Mouse (Mus musculus) forebrain, embryonic 10.5 days (tissue): Measurements from ENCODE around the gene Fam20c. TPM values are rescaled to one million over a fixed set of nuclear protein-coding genes. Genes with fewer than 3 reads are reported as not detected.

Experiments used
- DNase-seq: peaks from one replicate; pipeline ENCODE4 v3.0.0-alpha.2; 2017; ENCODE audit warnings: low spot score; ENCODE audit errors: extremely low spot score
- H3K27ac ChIP-seq: fragments of 300-500 bp; sonication (generic); 2 replicates; pipeline ENCODE4 v1.5.1; 2016; ENCODE audit warnings: mild to moderate bottlenecking
- H3K27me3 ChIP-seq: fragments of 300-500 bp; sonication (generic); 2 replicates; pipeline ENCODE4 v1.6.1; 2016; ENCODE audit warnings: mild to moderate bottlenecking; ENCODE audit not compliant: poor library complexity, severe bottlenecking
- H3K36me3 ChIP-seq: fragments of 300-500 bp; sonication (generic); replicated peaks from 2 replicates; pipeline ENCODE4 v1.6.1; 2016; ENCODE audit warnings: mild to moderate bottlenecking, moderate library complexity
- H3K4me1 ChIP-seq: fragments of 300-500 bp; sonication (generic); 2 replicates; pipeline ENCODE4 v1.6.1; 2016
- H3K4me3 ChIP-seq: fragments of 300-500 bp; sonication (generic); 2 replicates; pipeline ENCODE4 v1.5.1; 2016; ENCODE audit warnings: mild to moderate bottlenecking, moderate library complexity
- H3K9me3 ChIP-seq: fragments of 300-500 bp; sonication (generic); 2 replicates; pipeline ENCODE4 v1.6.1; 2016; ENCODE audit warnings: mild to moderate bottlenecking, moderate library complexity
- WGBS: fragments of 180-500 bp; shearing (Covaris S2); methylation state at CpG from one replicate; pipeline ENCODE4 v1.1.7; 2016; 5-methylcytosine and 5-hydroxymethylcytosine counted together
- polyA plus RNA-seq: library from polyadenylated mRNA; unstranded; fragments of >200 nt; fragmentation: Nextera tagmentation; extraction: Ambion mirVana; gene quantifications from 2 replicates; pipeline ENCODE4 v1.2.1, GENCODE M21; 2016

Fam20c gene
- 2.9 and 4.5 TPM in 2 replicates for polyA plus RNA-seq

DNA sequence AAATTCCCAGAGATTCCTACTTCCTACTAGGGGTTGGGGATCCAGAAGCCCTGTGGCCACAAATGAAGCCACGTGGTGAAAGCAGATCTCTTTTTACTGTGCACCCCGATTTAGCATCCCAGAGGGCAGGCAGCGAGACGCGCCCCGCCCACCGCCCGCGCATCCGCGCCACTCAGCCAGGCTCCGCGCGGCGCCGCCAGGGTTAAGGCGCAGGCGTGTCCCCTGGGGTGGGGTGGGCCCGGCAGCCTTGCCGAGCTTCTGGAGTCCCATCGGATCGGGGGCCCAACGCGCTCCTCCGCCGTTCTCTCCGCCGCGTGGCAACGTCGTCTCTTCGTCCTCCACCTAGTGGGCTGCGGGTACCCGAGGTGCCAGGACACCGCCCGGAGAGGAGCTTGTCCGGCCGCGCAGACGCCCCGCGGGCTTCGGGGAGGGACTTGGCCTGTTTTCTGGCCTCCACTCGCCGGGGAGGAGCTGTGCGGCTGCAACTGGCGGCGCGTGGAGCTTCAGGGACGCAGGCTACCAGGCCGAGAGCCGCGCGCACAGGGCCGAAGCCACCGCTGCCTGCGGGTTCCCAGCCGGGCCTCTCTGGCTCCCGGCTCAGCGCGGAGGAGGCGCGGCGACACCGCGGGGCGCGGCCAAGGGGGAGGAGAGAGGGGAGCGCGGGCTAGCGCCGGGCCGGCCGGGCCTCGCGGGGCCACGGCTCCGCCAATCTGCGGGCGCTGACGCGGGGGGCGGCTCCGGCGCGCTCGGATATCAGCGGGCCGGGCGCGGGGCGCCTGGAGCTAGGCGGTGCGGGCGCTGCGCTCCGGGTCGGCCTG lies at the start of gene Fam20c:
Gene Fam20c (plus strand): TSS at position 212 of the 818 bp plus-strand sequence.
- WGBS, result under 1% methylated on average over 82 of the region's 98 CpGs
- peaks cover 68% of the 10 kb centered on the region for H3K27me3 ChIP-seq
- H3K27ac ChIP-seq, result peak within 1 kb of the TSS; percentile 88

DNA sequence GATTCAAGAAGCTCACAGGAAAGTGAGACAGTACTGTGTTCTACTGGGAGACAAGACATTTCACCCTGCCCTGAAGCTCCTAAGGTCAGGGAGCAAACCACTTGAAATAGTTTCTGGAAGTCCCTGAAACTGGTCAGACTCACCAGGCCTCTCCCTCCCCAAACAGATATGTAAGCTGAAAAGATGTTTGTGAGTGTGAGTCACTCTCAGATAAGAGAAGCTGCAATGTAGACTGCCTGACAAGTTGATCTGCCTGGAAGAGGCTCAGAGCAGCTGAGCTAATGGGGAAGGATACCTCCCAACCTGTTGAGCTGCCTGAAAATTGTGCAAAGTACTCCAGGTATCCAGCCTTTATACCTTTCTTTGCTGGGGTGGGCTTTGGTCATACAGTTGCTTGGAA lies 46.9 kb upstream of the Fam20c start:
- Histone ChIP-seq H3K4me1 (no peaks in the 10 kb centered on the region), H3K27ac (no peak overlapping the region), H3K4me3 (no peak overlapping the region), H3K36me3 (no peaks in the 10 kb centered on the region), H3K27me3 (no peaks in the 10 kb centered on the region), H3K9me3 (no peaks in the 10 kb centered on the region)
- no peak for DNase-seq

More for the DNA sequence above, at the start of gene Fam20c:
- H3K4me3 ChIP-seq, result peak within 1 kb of the TSS; percentile 76
- no peaks in the 10 kb centered on the region for H3K9me3 ChIP-seq
- no peaks in the 10 kb centered on the region for H3K36me3 ChIP-seq
- peak; percentile 63 for DNase-seq
- H3K4me1 ChIP-seq, result peaks cover 43% of the 10 kb centered on the region

DNA sequence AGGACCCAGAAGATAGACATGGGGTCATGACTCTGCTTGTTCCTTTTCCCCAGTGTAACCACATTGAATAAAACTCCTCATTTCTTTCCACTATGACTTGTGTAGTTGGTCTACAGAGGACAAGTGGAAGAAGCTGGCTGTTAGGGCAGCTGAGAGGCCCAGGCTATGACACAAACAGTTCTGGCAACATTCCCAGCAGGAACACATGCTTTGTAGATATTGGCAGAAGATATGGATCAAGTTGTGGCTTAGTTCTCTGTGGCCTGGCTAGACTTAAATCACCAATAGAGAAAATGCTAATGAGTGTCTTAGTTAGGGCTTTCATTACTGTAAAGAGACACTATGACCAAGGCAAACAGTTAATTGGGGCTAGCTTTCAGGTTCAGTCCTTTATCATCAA lies 45.7 kb upstream of the Fam20c start:
- no peak for DNase-seq
- Histone ChIP-seq H3K9me3 (no peaks in the 10 kb centered on the region), H3K4me1 (no peaks in the 10 kb centered on the region)

DNA sequence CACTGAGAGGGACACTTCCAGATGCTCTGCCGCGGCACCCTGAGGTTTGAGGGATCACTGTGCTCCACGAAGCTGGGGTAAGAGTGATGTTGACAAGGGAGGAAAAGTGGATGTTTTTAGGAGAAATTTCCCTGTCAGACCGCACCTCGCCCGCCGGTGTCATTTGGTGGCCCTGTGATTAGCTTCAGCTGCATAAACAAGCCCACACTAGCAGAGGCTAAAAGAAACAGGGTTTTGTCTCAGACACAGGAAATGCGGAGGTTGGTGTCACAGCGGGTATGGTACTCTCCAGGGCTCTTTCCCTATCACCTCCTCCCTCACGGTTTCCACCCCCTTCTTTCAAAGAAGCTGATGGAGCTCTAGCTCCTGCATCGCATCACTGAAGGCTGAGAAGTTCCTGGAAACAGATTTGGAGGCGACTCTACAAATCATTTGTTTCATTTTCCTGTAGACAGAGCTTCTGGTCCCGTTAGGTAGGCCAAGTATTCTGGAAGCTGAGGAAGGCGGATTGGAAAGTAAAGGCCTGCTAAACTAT lies 38.7 kb upstream of the Fam20c start:
- no peak overlapping the region for H3K27ac ChIP-seq
- 45% methylated on average over 14 of the region's 14 CpGs for WGBS
- H3K27me3 ChIP-seq, result peaks cover 15% of the 10 kb centered on the region
- DNase-seq, result no peak
- H3K4me3 ChIP-seq, result no peak overlapping the region
- no peaks in the 10 kb centered on the region for H3K36me3 ChIP-seq
- peaks cover 11% of the 10 kb centered on the region; the same call in 1 of the 2 replicates for H3K4me1 ChIP-seq
- H3K9me3 ChIP-seq, result no peaks in the 10 kb centered on the region

More for the DNA sequence above, 45.7 kb upstream of the Fam20c start:
- Histone ChIP-seq H3K27me3 (no peaks in the 10 kb centered on the region), H3K27ac (no peak overlapping the region), H3K4me3 (no peak overlapping the region), H3K36me3 (no peaks in the 10 kb centered on the region)

DNA sequence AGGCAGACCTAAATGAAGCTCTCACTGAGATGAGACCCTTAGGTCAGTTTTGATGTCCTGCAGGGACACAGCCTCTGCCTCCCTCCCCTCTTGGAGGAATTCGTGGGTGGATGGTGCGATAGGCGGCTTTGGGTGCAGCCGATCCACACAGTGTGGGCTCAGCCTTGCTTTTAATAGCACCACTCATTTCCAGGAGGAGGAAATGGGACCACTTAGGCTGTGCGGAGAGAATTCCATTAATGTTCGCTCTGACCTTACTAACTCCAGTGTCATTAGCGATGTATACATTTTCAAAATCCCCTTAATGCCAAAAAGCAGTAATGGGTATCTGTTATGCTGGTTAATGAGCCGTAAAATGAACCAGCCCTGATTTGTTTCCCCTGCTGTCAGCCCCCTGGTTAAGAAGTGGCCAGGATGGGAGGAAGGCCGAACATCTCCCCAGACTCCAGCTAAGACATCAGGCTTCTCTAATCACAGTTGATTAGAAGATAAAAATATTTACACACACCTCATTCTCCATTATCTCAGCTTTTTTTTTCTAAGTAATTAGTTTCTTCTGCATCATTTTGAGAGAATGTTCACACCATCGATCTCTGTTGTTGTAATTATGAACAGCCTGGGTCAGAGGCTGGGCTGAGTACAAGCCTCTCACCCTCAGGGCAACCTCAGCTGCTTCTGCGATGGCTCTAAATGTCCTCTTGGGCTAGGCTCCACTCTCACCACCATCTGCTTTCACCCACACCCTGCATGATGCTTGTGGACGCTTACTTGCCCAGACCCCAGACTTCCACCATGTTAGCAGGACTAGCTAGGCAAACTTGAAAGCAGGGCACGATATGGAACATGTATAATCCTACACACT lies 33.8 kb upstream of the Fam20c start:
- no peaks in the 10 kb centered on the region for H3K36me3 ChIP-seq
- no peak for DNase-seq
- H3K27ac ChIP-seq, result no peak overlapping the region
- H3K4me3 ChIP-seq, result no peak overlapping the region
- H3K27me3 ChIP-seq, result peaks cover 45% of the 10 kb centered on the region
- no peaks in the 10 kb centered on the region for H3K9me3 ChIP-seq
- 47% methylated on average over 13 of the region's 13 CpGs for WGBS
- H3K4me1 ChIP-seq, result peaks cover 12% of the 10 kb centered on the region; the same call in 1 of the 2 replicates

DNA sequence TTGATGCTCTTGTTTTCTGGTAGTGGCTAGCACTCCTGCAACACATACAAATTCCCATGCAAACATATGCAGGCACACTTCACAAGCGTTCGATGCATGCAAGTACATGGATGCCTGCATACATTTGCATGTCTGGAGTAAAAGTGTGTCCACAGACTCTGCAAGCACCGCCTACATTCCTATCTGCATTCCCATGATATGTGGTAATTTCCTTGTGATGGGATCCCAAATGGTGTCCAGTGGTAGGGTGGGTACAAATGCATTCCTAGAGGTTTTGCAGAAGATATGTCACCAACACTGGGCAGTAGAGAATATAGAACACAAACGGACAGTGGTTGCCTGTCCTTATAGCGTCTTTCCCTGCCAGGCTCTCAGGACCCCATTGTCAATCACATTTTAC lies 29.9 kb upstream of the Fam20c start:
- 90% methylated on average over 5 of the region's 5 CpGs for WGBS
- no peaks in the 10 kb centered on the region for H3K36me3 ChIP-seq
- DNase-seq, result no peak
- no peak overlapping the region for H3K27ac ChIP-seq
- no peak overlapping the region for H3K4me3 ChIP-seq
- no peaks in the 10 kb centered on the region for H3K9me3 ChIP-seq
- H3K4me1 ChIP-seq, result peaks cover 9% of the 10 kb centered on the region; the same call in 1 of the 2 replicates
- peaks cover 35% of the 10 kb centered on the region for H3K27me3 ChIP-seq

DNA sequence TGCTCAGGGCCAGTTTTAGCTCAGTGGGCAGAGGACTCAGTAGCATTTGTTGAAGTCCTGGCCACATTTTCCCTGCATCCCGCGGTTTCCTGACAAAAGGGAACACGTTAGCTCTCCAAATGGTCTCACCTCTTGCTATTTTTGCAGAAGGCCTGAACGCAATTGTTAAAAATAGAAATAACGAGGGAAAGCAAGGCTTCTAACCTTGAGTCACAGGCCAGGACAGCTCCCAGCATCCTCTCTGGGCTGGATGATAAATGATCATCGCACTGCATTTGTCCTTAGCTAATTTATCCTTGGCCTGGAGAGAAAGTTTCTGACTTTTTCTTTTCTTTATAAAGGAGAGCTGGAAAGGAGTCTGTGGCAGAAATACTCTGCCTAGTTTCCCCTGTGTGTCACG lies 29.2 kb upstream of the Fam20c start:
- no peak for DNase-seq
- no peaks in the 10 kb centered on the region for H3K36me3 ChIP-seq
- no peaks in the 10 kb centered on the region for H3K9me3 ChIP-seq
- no peak overlapping the region for H3K27ac ChIP-seq
- no peak overlapping the region for H3K4me3 ChIP-seq
- H3K4me1 ChIP-seq, result peaks cover 8% of the 10 kb centered on the region; the same call in 1 of the 2 replicates
- H3K27me3 ChIP-seq, result peaks cover 30% of the 10 kb centered on the region
- 76% methylated on average over 7 of the region's 7 CpGs for WGBS

DNA sequence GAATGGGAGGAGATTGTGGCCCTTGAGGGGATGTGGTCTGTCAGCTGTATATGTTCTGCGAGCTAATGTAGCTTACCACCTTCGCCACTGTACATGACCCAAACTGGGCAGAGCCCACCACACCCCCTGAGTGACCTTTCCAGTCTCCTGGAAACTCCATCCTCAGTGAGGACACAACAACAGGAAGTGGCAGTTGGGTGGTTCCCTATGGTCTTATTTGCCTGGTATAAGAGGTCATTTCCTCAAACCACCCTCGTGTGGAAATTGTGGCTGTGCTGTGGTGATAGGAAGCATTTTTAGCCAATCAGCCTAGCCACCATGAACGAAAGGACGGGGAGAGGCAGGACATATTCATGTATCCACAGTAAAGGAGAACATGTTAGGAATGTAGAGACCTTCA lies 23.5 kb upstream of the Fam20c start:
- Histone ChIP-seq H3K27me3 (no peaks in the 10 kb centered on the region), H3K27ac (no peak overlapping the region), H3K36me3 (no peaks in the 10 kb centered on the region), H3K4me3 (no peak overlapping the region), H3K4me1 (no peaks in the 10 kb centered on the region), H3K9me3 (no peaks in the 10 kb centered on the region)
- DNase-seq, result no peak
- WGBS, result 82% methylated on average over 5 of the region's 5 CpGs

DNA sequence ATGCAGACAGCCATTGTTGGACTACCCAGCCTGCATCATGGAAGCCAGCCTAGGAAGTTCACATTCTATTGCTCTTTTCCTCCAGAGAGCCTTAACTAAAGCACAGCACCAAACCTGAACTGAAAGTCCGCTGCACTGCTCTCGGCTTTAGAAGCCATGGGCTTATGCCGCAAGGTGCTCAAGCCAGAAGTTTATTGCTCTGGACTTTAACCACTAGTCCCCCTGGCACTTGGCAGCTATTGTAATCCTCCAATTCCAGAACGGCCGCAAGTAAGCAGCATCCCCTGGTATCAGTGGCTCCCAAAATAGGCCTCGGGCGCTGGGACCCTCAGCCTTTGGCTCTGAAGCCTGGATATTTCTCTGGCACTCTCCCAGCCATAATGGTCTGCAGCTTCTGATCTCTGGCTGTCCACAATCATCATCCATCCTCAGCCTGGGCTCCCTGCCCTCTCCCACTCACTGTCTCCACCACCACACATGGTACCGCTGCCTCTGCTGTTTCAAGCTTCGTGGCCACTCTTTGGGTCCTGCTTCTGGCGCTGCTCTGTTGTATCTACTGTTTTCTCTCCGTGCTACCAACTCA lies 20.9 kb upstream of the Fam20c start:
- Histone ChIP-seq H3K27ac (no peak overlapping the region), H3K9me3 (no peaks in the 10 kb centered on the region), H3K36me3 (no peaks in the 10 kb centered on the region), H3K4me1 (no peaks in the 10 kb centered on the region), H3K4me3 (no peak overlapping the region), H3K27me3 (no peaks in the 10 kb centered on the region)
- WGBS, result 92% methylated on average over 11 of the region's 11 CpGs
- no peak for DNase-seq

DNA sequence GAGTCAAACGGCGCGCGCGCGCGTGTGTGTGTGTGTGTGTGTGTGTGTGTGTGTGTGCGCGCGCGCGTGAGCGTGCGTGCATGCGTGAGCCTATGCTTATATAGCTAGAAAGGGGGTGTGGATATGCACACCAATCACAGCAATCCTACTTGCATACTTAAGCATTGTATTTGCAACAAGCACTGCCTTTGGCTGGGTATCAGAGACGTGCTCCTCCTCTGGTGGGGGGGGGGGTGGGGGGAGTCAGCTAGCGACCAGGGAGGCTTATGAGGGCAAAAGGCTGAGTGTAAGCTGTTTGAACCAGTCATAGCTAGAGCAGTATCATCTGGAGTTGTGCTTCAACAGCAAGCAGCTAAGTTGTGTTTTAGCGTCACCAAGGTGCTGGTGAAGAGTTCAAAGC lies 20.3 kb upstream of the Fam20c start:
- Histone ChIP-seq H3K27ac (no peak overlapping the region), H3K9me3 (no peaks in the 10 kb centered on the region), H3K36me3 (no peaks in the 10 kb centered on the region), H3K27me3 (no peaks in the 10 kb centered on the region), H3K4me3 (no peak overlapping the region), H3K4me1 (no peaks in the 10 kb centered on the region)
- DNase-seq, result no peak
- 90% methylated on average over 18 of the region's 18 CpGs for WGBS

DNA sequence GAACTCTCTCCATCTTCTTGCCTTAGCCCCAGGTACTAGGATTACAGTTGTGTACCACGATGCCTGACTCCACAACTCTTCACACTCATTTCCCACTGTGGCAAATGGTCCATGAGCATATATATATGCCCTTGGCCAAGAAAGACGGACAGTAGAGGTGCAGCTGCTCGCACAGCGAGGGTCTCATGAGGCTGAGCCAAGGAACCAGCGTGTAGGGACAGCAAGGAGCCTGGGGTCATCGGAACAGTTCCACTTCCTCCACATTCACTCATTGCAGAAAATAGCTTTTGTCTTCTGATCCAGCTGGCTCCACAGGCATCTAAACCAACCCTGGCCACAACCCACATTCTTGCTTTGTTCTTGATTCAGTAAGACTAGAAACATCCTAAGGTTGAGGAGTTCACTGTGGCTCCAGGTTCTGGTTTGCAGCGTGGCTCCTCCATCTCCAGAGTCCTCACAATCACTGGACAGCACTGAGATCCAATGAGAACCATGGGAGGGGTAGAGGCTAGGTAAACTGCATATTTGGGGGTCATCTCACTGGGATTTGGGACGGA lies 19.0 kb upstream of the Fam20c start:
- DNase-seq, result no peak
- WGBS, result 85% methylated on average over 8 of the region's 8 CpGs
- Histone ChIP-seq H3K27me3 (no peaks in the 10 kb centered on the region), H3K9me3 (no peaks in the 10 kb centered on the region), H3K36me3 (no peaks in the 10 kb centered on the region), H3K27ac (no peak overlapping the region), H3K4me3 (no peak overlapping the region), H3K4me1 (no peaks in the 10 kb centered on the region)

DNA sequence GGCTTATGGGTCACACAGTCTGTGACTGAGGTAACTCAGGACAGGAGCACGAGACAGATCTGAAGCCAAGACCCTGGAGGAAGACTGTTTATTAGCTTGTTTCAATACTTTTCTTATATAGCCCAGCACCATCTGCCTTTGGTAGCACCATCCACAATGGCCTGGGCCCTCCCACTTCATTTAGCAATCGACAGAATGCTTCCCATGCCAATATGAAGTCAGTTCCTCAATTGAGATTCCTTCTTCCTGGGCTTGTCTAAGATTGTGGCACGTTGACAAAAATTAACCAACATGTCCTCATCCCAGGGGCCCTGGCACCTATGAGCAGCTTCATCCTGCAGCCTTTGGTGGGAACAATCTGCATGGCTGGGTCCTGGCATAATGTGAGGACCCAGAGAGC lies 14.2 kb upstream of the Fam20c start:
- H3K27ac ChIP-seq, result no peak overlapping the region
- no peaks in the 10 kb centered on the region for H3K36me3 ChIP-seq
- H3K27me3 ChIP-seq, result no peaks in the 10 kb centered on the region
- H3K4me1 ChIP-seq, result no peaks in the 10 kb centered on the region
- H3K4me3 ChIP-seq, result no peak overlapping the region
- 79% methylated on average over 3 of the region's 3 CpGs for WGBS
- no peak for DNase-seq
- no peaks in the 10 kb centered on the region for H3K9me3 ChIP-seq
